Mouse (Mus musculus) bone marrow macrophage, adult 2 months (primary cell): ENCODE results near the gene Gm2115.

ENCODE experiments used
- CTCF ChIP-seq: IDR thresholded peaks from 2 replicates; pipeline ENCODE4 v1.5.1; 2012; ENCODE audit warnings: low read depth, mild to moderate bottlenecking, low read length, moderate library complexity
- POLR2A ChIP-seq: IDR thresholded peaks from 2 replicates; pipeline ENCODE4 v1.6.1; 2012; ENCODE audit warnings: mild to moderate bottlenecking, low read depth, low read length, borderline replicate concordance

DNA sequence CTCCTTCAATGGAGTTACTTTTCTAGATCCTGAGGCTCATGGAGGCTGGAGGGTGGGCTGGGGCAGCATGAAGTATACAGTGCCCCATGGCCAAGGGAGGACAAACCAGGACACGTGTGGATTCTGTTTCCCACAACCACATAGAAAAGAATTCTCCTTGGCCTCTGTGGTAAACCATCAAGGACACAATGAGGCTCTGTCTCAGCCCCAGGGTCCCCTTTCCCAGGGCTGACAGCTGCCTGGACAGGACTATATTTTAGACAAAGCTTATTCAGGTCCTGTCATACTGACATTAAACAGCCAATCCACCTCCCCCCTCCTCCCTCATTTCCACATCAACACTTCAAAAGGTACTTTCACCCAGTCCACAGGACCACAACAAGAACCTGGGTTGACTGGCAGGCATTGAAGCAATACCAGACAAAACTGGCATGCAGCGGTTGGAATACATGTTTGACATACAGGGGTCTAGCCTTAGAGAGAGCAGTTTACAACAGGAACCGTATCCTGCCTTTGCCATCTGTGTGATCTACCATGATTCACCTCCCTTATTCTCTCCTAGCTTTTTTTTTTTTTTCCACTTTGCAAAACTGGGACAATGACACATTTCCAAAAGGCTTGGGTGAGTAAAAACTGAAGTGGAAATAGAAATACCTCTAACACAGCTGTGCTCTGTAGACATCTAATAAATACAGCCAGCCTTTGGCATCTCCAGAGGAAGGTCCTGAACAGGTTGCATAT lies 57.8 kb downstream of the Gm2115 start:
- no peak for TF ChIP-seq POLR2A
- no peak for TF ChIP-seq CTCF
